Mouse (Mus musculus) embryonic facial prominence, embryonic 11.5 days (tissue): ENCODE results near the gene Golga2. TPM values are rescaled to one million over a fixed set of nuclear protein-coding genes. Genes with fewer than 3 reads are reported as not detected.

ENCODE experiments used
- ATAC-seq: fragments of 200-750 bp; cut with Nextera tagmentation; replicated peaks from 2 replicates; pipeline ENCODE4 v1.8.0; 2017; ENCODE audit warnings: low read depth; ENCODE audit not compliant: insufficient number of reproducible peaks, low FRiP score, low TSS enrichment
- DNase-seq: peaks from one replicate; pipeline ENCODE4 v3.0.0-alpha.2; 2015; ENCODE audit warnings: low spot score
- H3K27ac ChIP-seq: fragments of 300-500 bp; sonication (generic); replicated peaks from 2 replicates; pipeline ENCODE4 v1.5.1; 2014; ENCODE audit warnings: mild to moderate bottlenecking, low read depth, low read length, control low read depth
- H3K27me3 ChIP-seq: fragments of 300-500 bp; sonication (generic); 2 replicates; pipeline ENCODE4 v1.6.1; 2014; ENCODE audit warnings: mild to moderate bottlenecking, low read length, moderate library complexity, mixed read lengths; ENCODE audit not compliant: control insufficient read depth, insufficient read depth
- H3K36me3 ChIP-seq: fragments of 300-500 bp; sonication (generic); replicated peaks from 2 replicates; pipeline ENCODE4 v1.6.1; 2014; ENCODE audit warnings: low read depth, mild to moderate bottlenecking, low read length, moderate library complexity, mixed read lengths; ENCODE audit not compliant: control insufficient read depth, insufficient read depth
- H3K4me1 ChIP-seq: fragments of 300-500 bp; sonication (generic); 2 replicates; pipeline ENCODE4 v1.6.1; 2014; ENCODE audit warnings: low read length, mixed read lengths; ENCODE audit not compliant: control insufficient read depth, insufficient read depth
- H3K4me2 ChIP-seq: fragments of 300-500 bp; sonication (generic); 2 replicates; pipeline ENCODE4 v1.6.1; 2014; ENCODE audit warnings: low read depth, mild to moderate bottlenecking, control low read depth, low read length, moderate library complexity
- H3K4me3 ChIP-seq: fragments of 300-500 bp; sonication (generic); 2 replicates; pipeline ENCODE4 v1.5.1; 2014; ENCODE audit warnings: low read depth, low read length, control low read depth
- H3K9ac ChIP-seq: fragments of 300-500 bp; sonication (generic); replicated peaks from 2 replicates; pipeline ENCODE4 v1.6.1; 2014; ENCODE audit warnings: mild to moderate bottlenecking, control low read depth, low read length
- H3K9me3 ChIP-seq: fragments of 300-500 bp; sonication (generic); replicated peaks from 2 replicates; pipeline ENCODE4 v1.6.1; 2016; ENCODE audit warnings: mild to moderate bottlenecking, low read length, inconsistent platforms, mixed read lengths; ENCODE audit not compliant: control insufficient read depth
- WGBS: fragments of 180-500 bp; shearing (Covaris S2); extraction: QIAGEN DNeasy Blood & Tissue Kit; methylation state at CpG from one replicate; pipeline ENCODE4 v1.1.7; 2014; 5-methylcytosine and 5-hydroxymethylcytosine counted together
- polyA plus RNA-seq: library from polyadenylated mRNA; unstranded; fragments of >200 nt; fragmentation: Nextera tagmentation; extraction: Ambion mirVana; gene quantifications from 2 replicates; pipeline ENCODE4 v1.2.1, GENCODE M21; 2014

The Golga2 gene
- polyA plus RNA-seq, 1 experiment from 2014 or later: 14.9 TPM

- H3K4me1 ChIP-seq: no peaks in the 10 kb centered on the region
- H3K9ac ChIP-seq: no peak overlapping the region
- H3K9me3 ChIP-seq: no peaks in the 10 kb centered on the region
- no peak for ATAC-seq
- H3K4me3 ChIP-seq: no peak overlapping the region
- no peak overlapping the region for H3K4me2 ChIP-seq
- no peaks in the 10 kb centered on the region for H3K27me3 ChIP-seq
- peaks cover 5% of the 10 kb centered on the region for H3K36me3 ChIP-seq
- H3K27ac ChIP-seq: no peak overlapping the region
- no peak for DNase-seq
- 38% methylated on average over 26 of the region's 26 CpGs for WGBS
Measured at GRCm38 (mm10) chr2:32339912-32340642, 52.9 kb downstream of the Golga2 start.

GRCm38 (mm10) chr2:32340836-32341633, 53.9 kb downstream of the Golga2 start:
- Histone ChIP-seq H3K27me3 (no peaks in the 10 kb centered on the region), H3K9me3 (no peaks in the 10 kb centered on the region), H3K4me3 (no peak overlapping the region), H3K27ac (no peak overlapping the region), H3K36me3 (peaks cover 5% of the 10 kb centered on the region), H3K4me1 (no peaks in the 10 kb centered on the region), H3K4me2 (no peak overlapping the region), H3K9ac (no peak overlapping the region)
- WGBS: 77% methylated on average over 13 of the region's 13 CpGs
- DNase-seq: no peak
- no peak for ATAC-seq

- no peaks in the 10 kb centered on the region for H3K9me3 ChIP-seq
- H3K9ac ChIP-seq: no peak overlapping the region
- no peak overlapping the region for H3K4me2 ChIP-seq
- 90% methylated on average over 4 of the region's 4 CpGs for WGBS
- DNase-seq: no peak
- no peak overlapping the region for H3K4me3 ChIP-seq
- peaks cover 5% of the 10 kb centered on the region for H3K36me3 ChIP-seq
- no peaks in the 10 kb centered on the region for H3K4me1 ChIP-seq
- no peak for ATAC-seq
- no peak overlapping the region for H3K27ac ChIP-seq
- H3K27me3 ChIP-seq: no peaks in the 10 kb centered on the region
Measured at GRCm38 (mm10) chr2:32341634-32341939, 54.4 kb downstream of the Golga2 start.

GRCm38 (mm10) chr2:32342039-32342438, 54.9 kb downstream of the Golga2 start:
- Histone ChIP-seq H3K4me2 (no peak overlapping the region), H3K9ac (no peak overlapping the region), H3K27ac (no peak overlapping the region), H3K27me3 (no peaks in the 10 kb centered on the region), H3K4me3 (no peak overlapping the region), H3K9me3 (no peaks in the 10 kb centered on the region), H3K36me3 (peaks cover 5% of the 10 kb centered on the region), H3K4me1 (no peaks in the 10 kb centered on the region)
- no peak for DNase-seq
- ATAC-seq: no peak
- WGBS: 85% methylated on average over 4 of the region's 4 CpGs

- H3K9ac ChIP-seq: no peak overlapping the region
- ATAC-seq (0 out of 2 replicates have a peak, but pooled peaks have one; percentile 16), DNase-seq (no peak)
- no peak overlapping the region for H3K4me3 ChIP-seq
- no peaks in the 10 kb centered on the region for H3K4me1 ChIP-seq
- WGBS: 77% methylated on average over 6 of the region's 6 CpGs
- H3K9me3 ChIP-seq: no peaks in the 10 kb centered on the region
- no peak overlapping the region for H3K4me2 ChIP-seq
- H3K27ac ChIP-seq: no peak overlapping the region
- peaks cover 5% of the 10 kb centered on the region for H3K36me3 ChIP-seq
- H3K27me3 ChIP-seq: no peaks in the 10 kb centered on the region
Measured at GRCm38 (mm10) chr2:32342539-32343350, 55.6 kb downstream of the Golga2 start.

GRCm38 (mm10) chr2:32343351-32343671, 56.1 kb downstream of the Golga2 start:
- H3K36me3 ChIP-seq: no peaks in the 10 kb centered on the region; the same call in 1 of the 2 replicates
- H3K9ac ChIP-seq: no peak overlapping the region
- WGBS: 96% methylated on average over 2 of the region's 2 CpGs

GRCm38 (mm10) chr2:32344056-32344455, 56.9 kb downstream of the Golga2 start:
- H3K27me3 ChIP-seq: no peaks in the 10 kb centered on the region
- H3K36me3 ChIP-seq: no peaks in the 10 kb centered on the region
- no peak overlapping the region for H3K9ac ChIP-seq
- 77% methylated on average over 10 of the region's 10 CpGs for WGBS
- H3K9me3 ChIP-seq: no peaks in the 10 kb centered on the region
- H3K4me2 ChIP-seq: no peak overlapping the region
- no peak overlapping the region for H3K4me3 ChIP-seq
- no peaks in the 10 kb centered on the region for H3K4me1 ChIP-seq
- DNase-seq (no peak), ATAC-seq (no peak)
- H3K27ac ChIP-seq: no peak overlapping the region

More at GRCm38 (mm10) chr2:32343351-32343671, 56.1 kb downstream of the Golga2 start:
- DNase-seq (no peak), ATAC-seq (no peak)
- no peaks in the 10 kb centered on the region for H3K9me3 ChIP-seq
- H3K4me3 ChIP-seq: no peak overlapping the region
- no peak overlapping the region for H3K27ac ChIP-seq
- no peak overlapping the region for H3K4me2 ChIP-seq
- no peaks in the 10 kb centered on the region for H3K4me1 ChIP-seq
- no peaks in the 10 kb centered on the region for H3K27me3 ChIP-seq
